Mouse (Mus musculus): Measurements from ENCODE around the gene Slc25a11. TPM values are rescaled to one million over a fixed set of nuclear protein-coding genes. Genes with fewer than 3 reads are reported as not detected.

The Slc25a11 gene
- total and polyA plus RNA-seq, 2 experiments from 2014 or later = 154 to 168 TPM

DNA sequence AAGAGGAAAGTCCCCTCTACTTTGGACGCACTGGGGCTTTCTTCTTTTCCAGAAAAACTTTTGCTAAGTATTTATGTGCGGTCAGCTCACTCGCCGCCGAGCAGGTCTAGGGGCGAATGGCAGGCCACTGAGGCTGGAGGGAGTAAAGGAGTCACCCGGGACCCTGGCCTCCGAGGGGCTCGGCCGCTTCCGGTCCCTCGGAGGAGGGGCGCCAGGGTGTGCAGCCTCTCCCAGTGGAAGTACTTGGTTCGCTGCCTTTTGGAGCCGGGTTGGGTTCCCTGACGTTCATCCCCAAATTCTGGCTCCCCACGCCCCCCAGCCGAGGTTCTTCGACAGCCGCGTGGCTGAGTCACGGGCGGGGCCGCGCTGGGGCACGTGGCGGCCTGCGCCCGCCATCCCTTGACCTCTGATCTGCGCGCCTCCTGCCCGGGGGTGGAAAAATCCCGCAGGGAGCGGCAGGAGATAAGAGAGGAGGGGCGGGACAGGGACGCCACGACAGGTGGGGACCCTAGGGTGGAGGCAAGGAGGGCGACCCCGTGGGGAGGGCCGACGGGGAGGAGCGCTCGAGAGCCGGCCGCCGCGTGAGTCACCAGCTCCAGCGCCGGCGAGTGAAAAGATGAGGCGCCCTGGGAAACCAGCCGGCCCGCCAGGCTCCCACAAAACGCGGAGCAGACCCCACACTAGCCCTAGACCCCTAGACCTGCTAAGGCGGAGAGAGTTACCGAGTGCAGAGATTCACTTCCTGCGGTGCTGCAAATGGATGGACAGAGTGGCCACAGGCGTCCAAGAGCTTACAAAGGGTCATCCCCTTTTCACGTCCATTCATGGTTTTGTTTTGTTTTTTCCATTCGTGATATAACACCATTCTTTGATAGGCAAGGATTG lies 8.5 kb upstream of the Slc25a11 start:
- Histone ChIP-seq H3K4me1 (ENCODE audit: insufficient read depth, low read length) (0 out of 2 replicates have a peak, but pooled peaks cover 11% of the 10 kb centered on the region), H3K4me3 (ENCODE audit: low read length) (peak overlapping the region; percentile 99), H3K9ac (replicated peaks; ENCODE audit: low read length) (peak overlapping the region; percentile 45), H3K27me3 (ENCODE audit: insufficient read depth, low read length) (no peaks in the 10 kb centered on the region), H3K9me3 (ENCODE audit: low read length) (no peaks in the 10 kb centered on the region), H3K27ac (peak overlapping the region; percentile 99; the same call in 1 of the 2 replicates), H3K4me2 (ENCODE audit: low read depth, low read length) (peak overlapping the region; percentile 75), H3K36me3 (ENCODE audit: insufficient read depth, low read length) (peaks cover 10% of the 10 kb centered on the region; the same call in 1 of the 2 replicates)
- 0 out of 2 replicates have a peak, but pooled peaks have one; percentile 22 for ATAC-seq
- under 1% methylated on average over 59 of the region's 61 CpGs for WGBS
- no peak for TF ChIP-seq CTCF (IDR thresholded peaks at IDR 0.05; ENCODE audit: low read depth)
- DNase-seq (ENCODE audit: low spot score) = peak; percentile 25

DNA sequence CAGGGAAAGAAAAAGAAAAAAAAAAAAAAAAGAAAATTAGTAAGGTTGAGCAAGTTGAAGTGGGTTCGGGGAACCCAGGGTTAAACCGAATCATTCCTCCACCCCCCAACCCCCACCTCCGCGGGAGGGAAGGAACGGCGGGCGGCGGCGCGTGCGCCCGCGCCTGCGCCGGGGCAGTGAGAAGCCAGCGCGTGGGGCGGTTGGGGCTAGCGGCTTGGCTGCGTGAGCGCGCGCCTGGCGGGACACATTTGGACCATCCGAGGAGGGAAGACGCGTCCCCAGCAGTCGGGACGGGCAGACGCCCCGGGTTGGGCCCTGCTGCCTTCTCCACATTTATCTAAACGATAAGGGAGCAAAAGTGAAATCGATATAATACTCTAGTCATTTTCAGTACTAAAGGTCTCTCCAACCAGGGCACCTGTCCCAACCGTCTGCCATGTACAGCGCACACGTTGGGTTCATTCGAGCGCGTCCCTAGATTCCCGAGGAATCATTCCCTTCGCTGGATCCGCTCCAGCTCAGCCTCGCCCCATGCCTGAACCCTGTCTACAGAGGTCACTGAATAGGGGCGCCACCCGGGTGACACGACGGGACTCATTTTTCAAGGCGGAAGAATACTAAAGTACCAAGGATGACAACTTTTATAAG lies 7.8 kb upstream of the Slc25a11 start:
- peak overlapping the region; percentile 99 for H3K4me3 ChIP-seq (ENCODE audit: low read length)
- peak overlapping the region; percentile 100 for H3K9ac ChIP-seq (replicated peaks; ENCODE audit: low read length)
- no peaks in the 10 kb centered on the region for H3K27me3 ChIP-seq (ENCODE audit: insufficient read depth, low read length)
- H3K36me3 ChIP-seq (ENCODE audit: insufficient read depth, low read length) = peaks cover 17% of the 10 kb centered on the region; the same call in 1 of the 2 replicates
- H3K4me1 ChIP-seq (ENCODE audit: insufficient read depth, low read length) = 0 out of 2 replicates have a peak, but pooled peaks cover 11% of the 10 kb centered on the region
- TF ChIP-seq CTCF (IDR thresholded peaks at IDR 0.05; ENCODE audit: low read depth) = no peak
- DNase-seq (ENCODE audit: low spot score) = peak; percentile 90
- H3K27ac ChIP-seq = peak overlapping the region; percentile 99
- peak overlapping the region; percentile 75 for H3K4me2 ChIP-seq (ENCODE audit: low read depth, low read length)
- ATAC-seq = peak; percentile 64
- WGBS = under 1% methylated on average over 48 of the region's 48 CpGs
- H3K9me3 ChIP-seq (ENCODE audit: low read length) = no peaks in the 10 kb centered on the region

GRCm38 (mm10) chr11:70654198-70654922 lies 7.1 kb upstream of the Slc25a11 start, which contains the start of gene Pfn1:
Pfn1 (minus strand) TSS chr11:70654644.
- Histone ChIP-seq H3K9me3 (ENCODE audit: low read length) (no peaks in the 10 kb centered on the region), H3K4me3 (ENCODE audit: low read length) (peak within 1 kb of the TSS; percentile 99), H3K36me3 (ENCODE audit: insufficient read depth, low read length) (peaks cover 24% of the 10 kb centered on the region), H3K27ac (peak within 1 kb of the TSS; percentile 99), H3K9ac (replicated peaks; ENCODE audit: low read length) (peak within 1 kb of the TSS; percentile 100), H3K4me1 (ENCODE audit: insufficient read depth, low read length) (0 out of 2 replicates have a peak, but pooled peaks cover 11% of the 10 kb centered on the region), H3K27me3 (ENCODE audit: insufficient read depth, low read length) (no peaks in the 10 kb centered on the region), H3K4me2 (ENCODE audit: low read depth, low read length) (peak within 1 kb of the TSS; percentile 75)
- ATAC-seq (peak; percentile 68), DNase-seq (ENCODE audit: low spot score) (peak; percentile 89)
- no peak for TF ChIP-seq CTCF (IDR thresholded peaks at IDR 0.05; ENCODE audit: low read depth)
- under 1% methylated on average over 43 of the region's 61 CpGs for WGBS

DNA sequence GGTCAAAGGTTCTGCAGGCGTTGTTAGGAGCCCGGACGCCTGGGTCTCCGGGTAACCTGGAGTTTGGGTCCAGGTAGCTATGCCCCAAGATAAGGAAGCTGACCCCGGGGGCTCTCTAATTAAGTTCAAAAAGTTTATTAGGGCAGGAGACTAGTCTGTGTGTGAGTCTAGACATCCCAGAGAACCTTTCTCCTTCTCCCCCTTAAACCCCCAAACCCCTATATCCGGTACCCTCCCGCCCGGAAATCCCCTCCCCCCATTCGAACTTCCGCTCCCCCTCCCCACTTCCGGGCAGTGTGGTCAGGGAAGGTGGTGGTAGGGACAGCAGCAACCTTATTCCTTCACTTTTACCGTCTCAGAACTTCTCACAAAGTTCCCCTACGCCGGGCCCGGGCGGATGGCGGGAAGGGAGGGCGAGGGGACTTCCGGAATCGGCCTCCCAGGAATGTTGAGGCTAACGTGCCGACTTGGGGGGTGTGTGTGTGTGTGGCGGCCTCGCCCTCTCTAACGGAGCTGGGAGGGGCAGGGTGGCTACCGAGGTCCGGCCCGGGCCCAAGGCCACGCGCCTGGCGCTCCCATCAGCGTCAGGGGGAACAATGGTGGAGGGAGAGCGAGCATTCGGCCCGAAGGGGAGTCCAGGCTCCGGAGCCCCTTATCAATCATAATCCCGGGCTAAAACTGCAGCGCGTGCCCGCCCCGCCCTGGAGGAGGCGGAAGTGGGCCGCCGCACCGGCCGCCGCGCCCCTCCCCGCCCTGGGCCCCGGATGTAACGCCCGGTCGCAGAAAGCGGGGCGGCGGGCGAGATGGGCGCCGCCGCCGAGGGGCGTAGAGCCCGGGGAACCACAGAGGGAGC lies 6.3 kb upstream of the Slc25a11 start:
- TF ChIP-seq CTCF (IDR thresholded peaks at IDR 0.05; ENCODE audit: low read depth) = no peak
- Histone ChIP-seq H3K9ac (replicated peaks; ENCODE audit: low read length) (peak overlapping the region; percentile 100), H3K36me3 (ENCODE audit: insufficient read depth, low read length) (peaks cover 28% of the 10 kb centered on the region), H3K4me2 (ENCODE audit: low read depth, low read length) (peak overlapping the region; percentile 75), H3K27ac (peak overlapping the region; percentile 99), H3K9me3 (ENCODE audit: low read length) (no peaks in the 10 kb centered on the region), H3K4me3 (ENCODE audit: low read length) (peak overlapping the region; percentile 99), H3K27me3 (ENCODE audit: insufficient read depth, low read length) (no peaks in the 10 kb centered on the region), H3K4me1 (ENCODE audit: insufficient read depth, low read length) (0 out of 2 replicates have a peak, but pooled peaks cover 11% of the 10 kb centered on the region)
- peak; percentile 65 for ATAC-seq
- DNase-seq (ENCODE audit: low spot score) = peak; percentile 79
- 1% methylated on average over 56 of the region's 63 CpGs for WGBS

- Histone ChIP-seq H3K9ac (replicated peaks; ENCODE audit: low read length) (peak overlapping the region; percentile 100), H3K9me3 (ENCODE audit: low read length) (no peaks in the 10 kb centered on the region), H3K4me2 (ENCODE audit: low read depth, low read length) (peak overlapping the region; percentile 75), H3K27ac (peak overlapping the region; percentile 99; the same call in 1 of the 2 replicates), H3K27me3 (ENCODE audit: insufficient read depth, low read length) (no peaks in the 10 kb centered on the region), H3K4me1 (ENCODE audit: insufficient read depth, low read length) (peaks cover 15% of the 10 kb centered on the region; the same call in 1 of the 2 replicates), H3K36me3 (ENCODE audit: insufficient read depth, low read length) (peaks cover 28% of the 10 kb centered on the region), H3K4me3 (ENCODE audit: low read length) (peak overlapping the region; percentile 99)
- ATAC-seq = no peak
- no peak for TF ChIP-seq CTCF (IDR thresholded peaks at IDR 0.05; ENCODE audit: low read depth)
- DNase-seq (ENCODE audit: low spot score) = no peak
- 58% methylated on average over 6 of the region's 6 CpGs for WGBS
These were observed 5.6 kb upstream of the Slc25a11 start for GRCm38 (mm10) chr11:70652884-70653344.
